Mouse (Mus musculus) kidney, adult 2 months (tissue): ENCODE measurements around the gene Vmn1r215. TPM values are rescaled to one million over a fixed set of nuclear protein-coding genes. Genes with fewer than 3 reads are reported as not detected.

Experiments used
- DNase-seq: peaks from one replicate; pipeline ENCODE4 v3.0.0; 2021
- H3K27ac ChIP-seq: fragments of 200-500 bp; 2 replicates; pipeline ENCODE4 v1.5.1; 2012; ENCODE audit warnings: low read depth, low read length, control low read depth, inconsistent platforms; ENCODE audit not compliant: insufficient read depth
- H3K27me3 ChIP-seq: fragments of 200-500 bp; replicated peaks from 2 replicates; pipeline ENCODE4 v1.6.1; 2012; ENCODE audit warnings: mild to moderate bottlenecking, moderate library complexity, low read length, inconsistent platforms; ENCODE audit not compliant: control insufficient read depth, insufficient read depth
- H3K36me3 ChIP-seq: fragments of 200-500 bp; 2 replicates; pipeline ENCODE4 v1.6.1; 2012; ENCODE audit warnings: mild to moderate bottlenecking, moderate library complexity, low read length, inconsistent platforms; ENCODE audit not compliant: control insufficient read depth, insufficient read depth
- H3K4me1 ChIP-seq: fragments of 200-500 bp; 2 replicates; pipeline ENCODE4 v1.6.1; 2011; ENCODE audit warnings: low read length; ENCODE audit not compliant: control insufficient read depth, insufficient read depth
- H3K4me3 ChIP-seq: fragments of 200-500 bp; 2 replicates; pipeline ENCODE4 v1.5.1; 2011; ENCODE audit warnings: mild to moderate bottlenecking, low read depth, low read length, control low read depth; ENCODE audit not compliant: insufficient read depth
- CTCF ChIP-seq: fragments of 200-500 bp; conservative IDR thresholded peaks from 2 replicates; pipeline ENCODE4 v1.5.1; 2011; ENCODE audit warnings: low read depth, mild to moderate bottlenecking, control low read depth, low read length, moderate library complexity, mixed read lengths; ENCODE audit not compliant: insufficient read depth, insufficient read length
- POLR2A ChIP-seq: fragments of 200-500 bp; IDR thresholded peaks from one replicate; pipeline ENCODE4 v1.6.1; 2011; ENCODE audit warnings: low read depth, low read length, control low read depth
- WGBS: fragments of 180-500 bp; shearing (Covaris S2); methylation state at CpG from one replicate; pipeline ENCODE4 v1.1.7; 2018; 5-methylcytosine and 5-hydroxymethylcytosine counted together
- polyA plus RNA-seq: library from polyadenylated mRNA; depleted of rRNA; stranded (reverse); fragments of >200 nt; gene quantifications from 2 replicates; pipeline ENCODE4 v1.2.3, GENCODE M21; 2012; rRNA removed

The Vmn1r215 gene
- polyA plus RNA-seq, 1 experiment = not detected

DNA sequence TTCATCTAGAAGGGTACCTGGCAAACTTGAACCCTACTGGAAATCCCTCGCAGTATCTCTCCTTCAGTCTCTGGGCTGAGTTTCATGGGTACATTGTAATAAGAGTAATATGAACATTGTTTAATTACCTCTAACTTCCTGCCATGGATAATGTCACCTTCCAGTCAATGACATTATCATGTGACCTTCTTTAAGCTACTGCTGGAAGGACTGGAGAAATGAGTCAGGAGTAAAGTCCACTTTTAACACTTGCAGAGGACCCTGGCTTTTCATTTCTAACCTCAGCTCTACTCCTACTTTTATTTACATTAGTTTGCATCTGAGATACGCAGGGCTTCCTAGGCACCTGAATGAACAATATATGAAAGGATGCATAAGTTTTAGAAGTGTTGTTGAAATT lies 52.8 kb downstream of the Vmn1r215 start:
- Histone ChIP-seq H3K27ac (no peak overlapping the region), H3K27me3 (no peaks in the 10 kb centered on the region), H3K4me1 (no peaks in the 10 kb centered on the region), H3K4me3 (no peak overlapping the region), H3K36me3 (no peaks in the 10 kb centered on the region)
- TF ChIP-seq CTCF = no peak
- TF ChIP-seq POLR2A = no peak
- DNase-seq = no peak
- WGBS = 86% methylated on average over 2 of the region's 2 CpGs

Other genes with a start within 250 kb of the Vmn1r215 start
- not detected in 2 replicates for gene Vmn1r210, start 236.7 kb upstream of the Vmn1r215 start, polyA plus RNA-seq
- gene Vmn1r211, start 210.5 kb upstream of the Vmn1r215 start, polyA plus RNA-seq = not detected in 2 replicates
- gene Vmn1r212, start 183.8 kb upstream of the Vmn1r215 start, polyA plus RNA-seq = not detected in 2 replicates
- gene Vmn1r213, start 60.4 kb upstream of the Vmn1r215 start, polyA plus RNA-seq = not detected in 2 replicates
- not detected in 2 replicates for gene Vmn1r214, start 37.6 kb upstream of the Vmn1r215 start, polyA plus RNA-seq
- not detected in 2 replicates for gene Vmn1r217, start 50.2 kb downstream of the Vmn1r215 start, polyA plus RNA-seq
- not detected in 2 replicates for gene Vmn1r218, start 65.1 kb downstream of the Vmn1r215 start, polyA plus RNA-seq
- not detected in 2 replicates for gene Vmn1r219, start 91.3 kb downstream of the Vmn1r215 start, polyA plus RNA-seq
- gene Vmn1r220, start 120.0 kb downstream of the Vmn1r215 start, polyA plus RNA-seq = not detected in 2 replicates
- gene Vmn1r221, start 146.1 kb downstream of the Vmn1r215 start, polyA plus RNA-seq = not detected in 2 replicates
- gene Vmn1r222, start 167.9 kb downstream of the Vmn1r215 start, polyA plus RNA-seq = not detected in 2 replicates
- gene Vmn1r223, start 179.1 kb downstream of the Vmn1r215 start, polyA plus RNA-seq = not detected in 2 replicates